Comparison of ENCODE assay signal across 7 mouse cellular contexts in the genomic region with DNA sequence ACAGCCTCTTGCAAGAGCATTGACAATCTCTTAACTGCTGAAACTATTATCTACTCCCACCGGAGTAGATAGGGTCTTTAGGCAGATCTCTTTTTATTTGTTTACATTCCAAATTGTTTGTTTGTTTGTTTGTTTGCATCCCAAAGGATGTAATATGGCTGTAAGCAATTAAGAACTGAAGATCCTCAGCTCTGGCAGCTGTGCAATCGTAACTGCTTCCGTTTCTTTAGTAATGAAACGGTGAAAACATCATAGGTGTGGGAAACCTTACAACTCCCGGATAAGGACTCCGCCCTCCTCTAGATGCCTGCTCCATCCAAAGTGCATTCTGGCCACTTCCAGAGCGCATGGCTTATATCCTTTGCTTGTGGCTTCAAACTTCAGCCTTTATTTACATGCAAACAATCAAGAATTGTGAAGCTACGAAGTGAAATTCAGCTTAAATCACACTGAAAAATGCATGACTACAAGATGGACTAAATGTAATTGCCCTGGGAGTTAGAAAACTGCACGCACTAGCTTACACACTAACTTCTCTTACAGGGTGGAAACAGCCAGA. TPM values are rescaled to one million over a fixed set of nuclear protein-coding genes. Genes with fewer than 3 reads are reported as not detected.
DNase-seq lines count a peak whose midpoint lies in the region; ATAC-seq and TF ChIP-seq lines count a peak whose summit lies in the region.

No protein-coding gene starts in this region.

- intact Hi-C loops in gastrocnemius, postnatal 36 days (cut with DNase I) = no loop called here

- DNase-seq in spleen, adult 12 weeks (ENCODE audit: low spot score) = peak; percentile 1
- no peak for DNase-seq in spleen, postnatal 36 days (ENCODE audit: low spot score in 2 of 2)
- DNase-seq in kidney, postnatal 0 days (ENCODE audit: low spot score) = peak; percentile 23
- DNase-seq in gastrocnemius, postnatal 36 days = no peak
- no peak for DNase-seq in urinary bladder, postnatal 10 days (ENCODE audit: low spot score)

- WGBS in embryonic facial prominence, embryonic 13.5 days = 9% methylated on average over 9 of the region's 9 CpGs
- 4% methylated on average over 9 of the region's 9 CpGs for WGBS in kidney, postnatal 0 days
- WGBS in small intestine, adult 2 months = 2% methylated on average over 9 of the region's 9 CpGs

- ATAC-seq in embryonic facial prominence, embryonic 13.5 days (ENCODE audit: insufficient number of reproducible peaks, insufficient read depth, low FRiP score, low TSS enrichment, low read depth) = no peak
- no peak for ATAC-seq in kidney, postnatal 0 days (replicated peaks; ENCODE audit: low FRiP score, low read depth)

- H3K9me3 ChIP-seq in embryonic facial prominence, embryonic 13.5 days = no peaks in the 10 kb centered on the region
- no peaks in the 10 kb centered on the region for H3K9me3 ChIP-seq in kidney, postnatal 0 days (replicated peaks; ENCODE audit: low read length)

- TF ChIP-seq POLR2A in small intestine, adult 2 months (IDR thresholded peaks at IDR 0.05; ENCODE audit: low read depth, low read length) = no peak

- peaks cover 24% of the 10 kb centered on the region for H3K4me1 ChIP-seq in embryonic facial prominence, embryonic 13.5 days
- H3K4me1 ChIP-seq in kidney, postnatal 0 days (replicated peaks; ENCODE audit: insufficient read depth, low read length) = 0 out of 2 replicates have a peak, but pooled peaks cover 11% of the 10 kb centered on the region
- H3K4me1 ChIP-seq in small intestine, adult 2 months (ENCODE audit: control insufficient read depth, insufficient read depth, insufficient read length, low read length) = no peaks in the 10 kb centered on the region; the same call in 1 of the 2 replicates

- H3K27me3 ChIP-seq in embryonic facial prominence, embryonic 13.5 days = no peaks in the 10 kb centered on the region
- no peaks in the 10 kb centered on the region for H3K27me3 ChIP-seq in kidney, postnatal 0 days (ENCODE audit: insufficient read depth, low read length)
- H3K27me3 ChIP-seq in small intestine, adult 2 months (ENCODE audit: control insufficient read depth, insufficient read depth, low read length) = no peaks in the 10 kb centered on the region

- peak overlapping the region; percentile 74 for H3K4me2 ChIP-seq in embryonic facial prominence, embryonic 13.5 days
- peak overlapping the region; percentile 52 for H3K4me2 ChIP-seq in kidney, postnatal 0 days (ENCODE audit: low read length)

- no peak for TF ChIP-seq CTCF in kidney, postnatal 0 days (IDR thresholded peaks at IDR 0.05; ENCODE audit: low read depth)
- TF ChIP-seq CTCF in small intestine, adult 2 months (IDR thresholded peaks at IDR 0.05; ENCODE audit: extremely low read depth, insufficient read length, insufficient replicate concordance, low read depth, low read length) = no peak

- peak overlapping the region; percentile 82 for H3K4me3 ChIP-seq in embryonic facial prominence, embryonic 13.5 days
- H3K4me3 ChIP-seq in kidney, postnatal 0 days (replicated peaks; ENCODE audit: low read depth, low read length) = peak overlapping the region; percentile 78
- peak overlapping the region; percentile 89; the same call in 1 of the 2 replicates for H3K4me3 ChIP-seq in small intestine, adult 2 months (ENCODE audit: low read depth, low read length)

- H3K36me3 ChIP-seq in embryonic facial prominence, embryonic 13.5 days = peaks cover 14% of the 10 kb centered on the region
- H3K36me3 ChIP-seq in kidney, postnatal 0 days (ENCODE audit: insufficient read depth, low read length) = 0 out of 2 replicates have a peak, but pooled peaks cover 5% of the 10 kb centered on the region
- H3K36me3 ChIP-seq in small intestine, adult 2 months (ENCODE audit: control insufficient read depth, insufficient read depth, low read length) = peaks cover 6% of the 10 kb centered on the region

- no peak overlapping the region for H3K27ac ChIP-seq in embryonic facial prominence, embryonic 13.5 days
- no peak overlapping the region; the same call in 1 of the 2 replicates for H3K27ac ChIP-seq in kidney, postnatal 0 days
- H3K27ac ChIP-seq in small intestine, adult 2 months (ENCODE audit: insufficient read depth, low read depth, low read length) = no peak overlapping the region

- peak overlapping the region; percentile 88 for H3K9ac ChIP-seq in embryonic facial prominence, embryonic 13.5 days
- peak overlapping the region; percentile 72 for H3K9ac ChIP-seq in kidney, postnatal 0 days (ENCODE audit: low read depth, low read length)

RNA-seq across cellular contexts. Expression of a gene that starts 0.7 kb away (rescaled TPM):
- 6.7 and 9.0 TPM in 2 replicates for polyA plus RNA-seq in embryonic facial prominence, embryonic 13.5 days (2015; fragmentation: Nextera tagmentation; extraction: Ambion mirVana)
- 2.4 and 3.4 TPM in 2 replicates for polyA plus RNA-seq in kidney, postnatal 0 days (2015; fragmentation: Nextera tagmentation; extraction: Ambion mirVana)
- polyA plus RNA-seq in small intestine, adult 2 months (2012; rRNA removed) = 0.32 and 0.82 TPM in 2 replicates
- 1 to 10 TPM in 1 of 2 experiments, under 1 TPM in 1; 0.99 to 1.2 TPM for total RNA-seq in gastrocnemius, postnatal 36 days (2021)

RNA-seq across cellular contexts. Expression of a gene that starts 48.7 kb away (rescaled TPM):
- 292 and 317 TPM in 2 replicates for polyA plus RNA-seq in embryonic facial prominence, embryonic 13.5 days (2015; fragmentation: Nextera tagmentation; extraction: Ambion mirVana)
- polyA plus RNA-seq in kidney, postnatal 0 days (2015; fragmentation: Nextera tagmentation; extraction: Ambion mirVana) = 106 and 120 TPM in 2 replicates
- 3.8 and 5.3 TPM in 2 replicates for polyA plus RNA-seq in small intestine, adult 2 months (2012; rRNA removed)
- 10 to 100 TPM; 23.0 to 27.9 TPM for total RNA-seq in gastrocnemius, postnatal 36 days (2021)

Comparison
In these comparisons a context has a peak if more than half of its experiments do, and no peak if none do; other contexts are left out.
1. DNase-seq: peak in spleen, adult 12 weeks (single experiment) and kidney, postnatal 0 days (single experiment); none in spleen, postnatal 36 days (0 of 2), gastrocnemius, postnatal 36 days (0 of 2) and urinary bladder, postnatal 10 days (single experiment).
2. RNA of a gene that starts 48.7 kb away (polyA plus RNA-seq): 292 to 317 TPM in embryonic facial prominence, embryonic 13.5 days and 106 to 120 TPM in kidney, postnatal 0 days; 3.8 to 5.3 TPM in small intestine, adult 2 months; every median in the first group is over 10 times any median in the second.
3. Peak in every context shown above with its lines, with median percentiles within 50 percentile points of each other: H3K4me3 ChIP-seq.